Mouse (Mus musculus) adrenal gland, postnatal 4 days (tissue): ENCODE measurements around the gene Chd5. TPM values are rescaled to one million over a fixed set of nuclear protein-coding genes. Genes with fewer than 3 reads are reported as not detected.

ENCODE experiments used
- DNase-seq, 2 experiments: peaks; one replicate each; pipeline ENCODE4 v3.0.0; 2021 to 2022; ENCODE audit warnings: low spot score in 2 of 2, mixed read lengths in 2 of 2
- long read RNA-seq, 2 experiments: library from polyadenylated mRNA; stranded (forward); transcript quantifications; one replicate each; pipeline ENCODE4 v2.0.0; 2021
- total RNA-seq, 2 experiments: library from RNA; stranded (reverse); gene quantifications; 2 replicates each; pipeline ENCODE4 v1.2.3; 2021

Chd5 gene
- 10 to 100 TPM; 19.0 to 24.7 TPM for total RNA-seq
- long read RNA-seq, experiment 1, partial matches to known transcripts = 1 of 3 reads
- long read RNA-seq, experiment 1, other reads (novel, unspliced or antisense) = 2 of 3 reads
- long read RNA-seq, experiment 2, partial matches to known transcripts = 4 of 11 reads
- long read RNA-seq, experiment 2, other reads (novel, unspliced or antisense) = 7 of 11 reads

- no peak for DNase-seq
Observed at GRCm38 (mm10) chr4:152338419-152339292, at the start of gene Chd5. Chd5 (plus strand) TSS chr4:152338651.

GRCm38 (mm10) chr4:152290385-152290784 is 48.1 kb upstream of the Chd5 start:
- DNase-seq = no peak

GRCm38 (mm10) chr4:152290991-152291390 is 47.5 kb upstream of the Chd5 start:
- DNase-seq = no peak

- no peak for DNase-seq
Observed at GRCm38 (mm10) chr4:152291562-152291961, 46.9 kb upstream of the Chd5 start, which contains the start of gene Hes3. Hes3 (minus strand) TSS chr4:152291662.

GRCm38 (mm10) chr4:152292102-152292765 is 46.2 kb upstream of the Chd5 start:
- DNase-seq = no peak

- no peak for DNase-seq
Observed at GRCm38 (mm10) chr4:152294188-152294929, 44.1 kb upstream of the Chd5 start.

GRCm38 (mm10) chr4:152295916-152296315 is 42.5 kb upstream of the Chd5 start:
- DNase-seq = no peak

- DNase-seq = no peak
Observed at GRCm38 (mm10) chr4:152296371-152296770, 42.1 kb upstream of the Chd5 start.

- DNase-seq = peak; percentile 99
Observed at GRCm38 (mm10) chr4:152296874-152297861, 41.3 kb upstream of the Chd5 start, which contains the start of gene Icmt. Icmt (plus strand) TSS chr4:152297227.

- DNase-seq = no peak
Observed at GRCm38 (mm10) chr4:152298836-152299235, 39.6 kb upstream of the Chd5 start.

- DNase-seq = no peak
Observed at GRCm38 (mm10) chr4:152300375-152300774, 38.1 kb upstream of the Chd5 start.

- DNase-seq = no peak
Observed at GRCm38 (mm10) chr4:152302012-152302411, 36.4 kb upstream of the Chd5 start.

GRCm38 (mm10) chr4:152303172-152303571 is 35.3 kb upstream of the Chd5 start:
- no peak for DNase-seq

- no peak for DNase-seq
Observed at GRCm38 (mm10) chr4:152304685-152305084, 33.8 kb upstream of the Chd5 start.

- no peak for DNase-seq
Observed at GRCm38 (mm10) chr4:152305991-152306390, 32.5 kb upstream of the Chd5 start.

- no peak for DNase-seq
Observed at GRCm38 (mm10) chr4:152307542-152307941, 30.9 kb upstream of the Chd5 start.

- no peak for DNase-seq
Observed at GRCm38 (mm10) chr4:152312186-152312585, 26.3 kb upstream of the Chd5 start.

GRCm38 (mm10) chr4:152313211-152313632 is 25.2 kb upstream of the Chd5 start:
- no peak for DNase-seq

- no peak for DNase-seq
Observed at GRCm38 (mm10) chr4:152313934-152314333, 24.5 kb upstream of the Chd5 start.
